ENCODE assay signal across 9 mouse cellular contexts in the genomic region with DNA sequence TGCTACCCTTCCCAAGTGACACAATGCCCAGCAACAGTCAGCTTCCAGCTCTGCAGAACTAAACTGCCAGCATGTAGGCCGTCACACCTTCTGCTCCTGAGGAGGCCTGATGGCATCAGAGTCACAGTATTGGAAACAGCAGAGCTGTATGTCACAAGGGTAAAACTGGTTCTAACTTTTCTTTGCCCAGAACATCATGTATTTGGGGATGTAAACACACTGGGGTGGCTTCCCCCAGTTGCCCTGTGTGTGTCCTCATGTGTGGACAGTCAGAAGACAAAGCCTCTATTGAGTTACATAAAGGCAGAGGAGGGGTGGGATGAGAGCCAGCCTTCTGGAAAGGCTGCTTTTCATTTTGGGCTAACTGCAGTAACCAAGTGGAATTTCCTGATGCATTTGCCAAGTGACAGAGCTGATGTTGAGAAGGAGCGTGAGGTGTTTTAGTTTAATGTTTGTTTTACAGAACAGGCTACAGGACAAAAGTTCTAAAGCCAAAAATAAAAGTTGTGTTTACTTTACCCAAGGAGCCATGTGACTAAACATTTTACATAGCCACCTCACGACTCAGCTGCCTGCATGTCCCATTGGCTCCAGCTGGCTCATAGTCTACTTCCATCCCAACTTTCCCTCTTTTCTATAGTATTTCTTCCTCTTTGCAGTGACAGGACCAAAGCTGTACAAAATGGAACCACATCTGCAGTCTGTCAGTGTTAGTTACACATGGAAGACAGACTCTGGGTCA.
DNase-seq lines count a peak whose midpoint lies in the region; ATAC-seq lines count a peak whose summit lies in the region.
"Had no signal": no experiment of that assay in that cellular context is flagged by ENCODE, and none has a peak within 500 bp of the region (broad histone marks: within the 10 kb centered on the region; RNA-seq: fewer than 3 reads in every experiment).

No protein-coding gene starts in this region.

- no peaks in the 10 kb centered on the region for H3K27me3 ChIP-seq in hindbrain, embryonic 12.5 days
- H3K27me3 ChIP-seq in hindbrain, embryonic 11.5 days (ENCODE audit: control insufficient read depth, insufficient read depth, low read length), result no peaks in the 10 kb centered on the region
- H3K27me3 ChIP-seq in kidney, embryonic 16.5 days (ENCODE audit: insufficient read depth, low read length), result no peaks in the 10 kb centered on the region
- no peaks in the 10 kb centered on the region for H3K27me3 ChIP-seq in neural tube, embryonic 14.5 days (ENCODE audit: control insufficient read depth, insufficient read depth, low read length)

- no peak overlapping the region for H3K4me2 ChIP-seq in hindbrain, embryonic 12.5 days (replicated peaks)
- H3K4me2 ChIP-seq in hindbrain, embryonic 11.5 days (replicated peaks; ENCODE audit: low read depth, low read length), result no peak overlapping the region
- H3K4me2 ChIP-seq in kidney, embryonic 16.5 days (replicated peaks; ENCODE audit: low read depth, low read length), result no peak overlapping the region
- no peak overlapping the region for H3K4me2 ChIP-seq in neural tube, embryonic 14.5 days (ENCODE audit: low read depth, low read length)

- H3K9me3 ChIP-seq in hindbrain, embryonic 12.5 days (replicated peaks), result no peaks in the 10 kb centered on the region
- no peaks in the 10 kb centered on the region for H3K9me3 ChIP-seq in hindbrain, embryonic 11.5 days (ENCODE audit: control insufficient read depth, low read length)
- H3K9me3 ChIP-seq in kidney, embryonic 16.5 days (ENCODE audit: low read length), result no peaks in the 10 kb centered on the region
- no peaks in the 10 kb centered on the region for H3K9me3 ChIP-seq in neural tube, embryonic 14.5 days (ENCODE audit: control insufficient read depth, low read length)
- H3K9me3 ChIP-seq: G1E had no signal

- DNase-seq in hindbrain, embryonic 11.5 days (ENCODE audit: low spot score), result no peak
- DNase-seq in Muller cell, postnatal 12 days (ENCODE audit: inconsistent ontology term), result peak; percentile 90
- DNase-seq in heart, adult 18-20 months, result peak; percentile 53 to 70
- no peak for DNase-seq in natural killer cell, adult 2 months (ENCODE audit: low spot score in 2 of 2)
- DNase-seq in spleen, adult 12 weeks (ENCODE audit: low spot score), result no peak

- ATAC-seq in hindbrain, embryonic 12.5 days (ENCODE audit: low FRiP score), result no peak
- ATAC-seq in hindbrain, embryonic 11.5 days (ENCODE audit: low FRiP score), result no peak
- peak; percentile 35; the same call in 1 of the 2 replicates for ATAC-seq in kidney, embryonic 16.5 days (ENCODE audit: low FRiP score, low TSS enrichment)
- peak; percentile 58; the same call in 1 of the 2 replicates for ATAC-seq in neural tube, embryonic 14.5 days (ENCODE audit: low read depth)

- peaks cover 9% of the 10 kb centered on the region for H3K36me3 ChIP-seq in hindbrain, embryonic 12.5 days
- H3K36me3 ChIP-seq in hindbrain, embryonic 11.5 days (ENCODE audit: control insufficient read depth, insufficient read depth, low read length), result no peaks in the 10 kb centered on the region
- peaks cover 18% of the 10 kb centered on the region for H3K36me3 ChIP-seq in kidney, embryonic 16.5 days (ENCODE audit: insufficient read depth, low read length)
- no peaks in the 10 kb centered on the region; the same call in 1 of the 2 replicates for H3K36me3 ChIP-seq in neural tube, embryonic 14.5 days (ENCODE audit: control insufficient read depth, insufficient read depth, low read length)

- no peak overlapping the region for H3K9ac ChIP-seq in hindbrain, embryonic 12.5 days
- no peak overlapping the region for H3K9ac ChIP-seq in hindbrain, embryonic 11.5 days (ENCODE audit: low read depth, low read length)
- no peak overlapping the region for H3K9ac ChIP-seq in kidney, embryonic 16.5 days (replicated peaks; ENCODE audit: low read length)
- no peak overlapping the region for H3K9ac ChIP-seq in neural tube, embryonic 14.5 days (replicated peaks; ENCODE audit: low read depth, low read length)

- H3K27ac ChIP-seq in hindbrain, embryonic 12.5 days, result peak overlapping the region; percentile 61
- H3K27ac ChIP-seq in hindbrain, embryonic 11.5 days (ENCODE audit: low read depth, low read length), result no peak overlapping the region
- peak overlapping the region; percentile 37; the same call in 1 of the 2 replicates for H3K27ac ChIP-seq in kidney, embryonic 16.5 days (ENCODE audit: low read length)
- H3K27ac ChIP-seq in neural tube, embryonic 14.5 days (ENCODE audit: low read depth, low read length), result 0 out of 2 replicates have a peak overlapping the region, but pooled peaks have one; percentile 8

- H3K4me1 ChIP-seq in hindbrain, embryonic 12.5 days, result peaks cover 7% of the 10 kb centered on the region; the same call in 1 of the 2 replicates
- H3K4me1 ChIP-seq in hindbrain, embryonic 11.5 days (replicated peaks; ENCODE audit: control insufficient read depth, insufficient read depth, low read length), result no peaks in the 10 kb centered on the region
- no peaks in the 10 kb centered on the region for H3K4me1 ChIP-seq in kidney, embryonic 16.5 days (ENCODE audit: insufficient read depth, low read length)
- no peaks in the 10 kb centered on the region for H3K4me1 ChIP-seq in neural tube, embryonic 14.5 days (ENCODE audit: control insufficient read depth, insufficient read depth, low read length)

- no peak overlapping the region for H3K4me3 ChIP-seq in hindbrain, embryonic 12.5 days
- no peak overlapping the region for H3K4me3 ChIP-seq in hindbrain, embryonic 11.5 days (ENCODE audit: low read depth, low read length)
- no peak overlapping the region for H3K4me3 ChIP-seq in kidney, embryonic 16.5 days (ENCODE audit: low read length)
- no peak overlapping the region for H3K4me3 ChIP-seq in neural tube, embryonic 14.5 days (ENCODE audit: low read depth, low read length)

- 50% methylated on average over 3 of the region's 3 CpGs for WGBS in hindbrain, embryonic 12.5 days
- WGBS in hindbrain, embryonic 11.5 days, result 60% methylated on average over 3 of the region's 3 CpGs
- WGBS in kidney, embryonic 16.5 days, result 66% methylated on average over 3 of the region's 3 CpGs
- 58% methylated on average over 3 of the region's 3 CpGs for WGBS in neural tube, embryonic 14.5 days

Comparison
In these comparisons a context has a peak if more than half of its experiments do, and no peak if none do; other contexts are left out.
1. ATAC-seq: peak in kidney, embryonic 16.5 days (single experiment) and neural tube, embryonic 14.5 days (single experiment); none in hindbrain, embryonic 12.5 days (single experiment) and hindbrain, embryonic 11.5 days (single experiment).
2. DNase-seq: peak in Muller cell, postnatal 12 days (single experiment) and heart, adult 18-20 months (2 of 2); none in hindbrain, embryonic 11.5 days (single experiment), natural killer cell, adult 2 months (0 of 2) and spleen, adult 12 weeks (single experiment).